Mouse (Mus musculus) cerebellum, postnatal 14 days (tissue): ENCODE results near the gene Rgs19.

ENCODE experiments used
- DNase-seq, 2 experiments: peaks; one replicate each; pipeline ENCODE4 v3.0.0; 2021; ENCODE audit warnings: mixed read lengths in 2 of 2

Gene Rgs19

GRCm38 (mm10) chr2:181681978-181682377 lies 11.8 kb downstream of the Rgs19 start:
- DNase-seq = no peak

DNA sequence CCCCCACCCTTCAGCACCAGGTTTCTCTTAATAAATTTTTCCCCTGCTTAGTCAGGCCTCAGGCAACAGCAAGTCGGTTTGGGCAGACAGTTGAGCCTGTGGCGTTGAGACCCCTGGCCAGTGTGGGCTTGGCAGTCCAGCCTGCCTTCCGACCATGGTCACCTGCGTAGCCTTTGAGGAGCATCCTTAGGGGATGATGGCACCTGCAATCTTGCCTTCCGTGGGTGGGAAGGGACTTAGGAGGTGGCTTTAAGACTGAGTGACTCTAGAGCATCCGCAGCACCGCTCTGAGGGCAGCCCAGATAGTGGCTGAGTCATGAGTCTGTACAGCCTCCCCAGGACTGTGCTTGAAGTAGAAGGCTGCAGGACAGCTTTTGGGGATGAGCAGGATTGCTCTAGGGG lies 13.1 kb downstream of the Rgs19 start:
- DNase-seq = peak in 1 of 2 experiments; percentile 53

DNA sequence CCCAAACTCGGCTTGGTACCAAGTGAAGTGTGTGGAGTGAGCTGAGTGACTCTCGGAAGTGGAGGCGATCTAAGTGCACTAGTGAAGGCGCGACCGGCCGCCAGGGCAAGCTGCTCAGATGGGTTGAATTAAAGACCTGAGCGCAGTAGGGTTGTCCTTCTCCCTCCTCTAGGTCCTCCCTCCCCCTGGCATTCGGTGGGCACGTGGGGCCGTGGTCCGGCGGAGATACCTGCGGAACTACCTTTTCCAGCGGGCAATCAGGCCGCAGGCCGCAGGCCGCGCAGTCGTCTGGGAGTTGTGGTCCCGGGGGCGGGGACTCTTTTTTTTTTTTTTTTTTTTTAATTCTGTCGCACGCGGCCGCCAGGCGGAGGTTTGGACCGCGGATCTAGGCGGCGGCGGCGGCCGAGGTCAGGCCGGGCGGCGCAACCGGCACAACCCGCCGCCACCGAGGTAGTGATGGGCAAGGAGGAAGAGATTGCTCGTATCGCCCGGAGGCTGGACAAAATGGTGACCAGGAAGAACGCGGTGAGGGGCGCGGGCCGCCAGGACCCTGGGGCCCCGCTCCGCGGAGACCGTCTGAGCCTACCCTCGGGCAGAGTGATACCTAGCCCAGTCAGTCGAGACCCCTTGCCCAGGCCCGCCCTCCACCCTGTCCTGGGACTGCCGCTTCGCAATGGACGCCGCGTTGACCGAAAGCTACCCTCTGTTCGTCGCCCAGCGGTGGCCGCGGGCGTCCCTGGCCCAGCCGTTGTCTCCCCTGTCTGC lies 13.6 kb downstream of the Rgs19 start, which contains the start of gene Tcea2:
Gene Tcea2 (plus strand): TSS at position 360 of the 765 bp plus-strand sequence.
- DNase-seq = peak; percentile 85 to 87

GRCm38 (mm10) chr2:181678780-181679179 lies 15.0 kb downstream of the Rgs19 start:
- peak; percentile 76 for DNase-seq

DNA sequence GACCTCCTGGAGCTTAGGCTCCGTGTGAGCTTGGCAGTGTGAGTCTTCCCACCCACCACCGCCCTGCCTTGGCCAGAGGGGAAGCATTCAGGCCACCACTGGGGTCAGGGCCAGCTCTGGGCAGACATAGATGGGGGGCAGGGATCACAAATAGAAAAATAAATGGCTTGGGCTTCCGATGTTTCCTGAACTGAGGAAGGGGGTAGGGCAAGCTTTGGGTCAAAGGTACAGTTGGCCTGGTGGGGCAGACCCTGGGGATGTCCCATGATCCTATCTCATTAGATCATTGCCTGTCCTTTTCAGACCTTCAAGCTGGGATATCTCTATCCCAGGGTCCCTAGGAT lies 16.1 kb downstream of the Rgs19 start:
- no peak for DNase-seq

DNA sequence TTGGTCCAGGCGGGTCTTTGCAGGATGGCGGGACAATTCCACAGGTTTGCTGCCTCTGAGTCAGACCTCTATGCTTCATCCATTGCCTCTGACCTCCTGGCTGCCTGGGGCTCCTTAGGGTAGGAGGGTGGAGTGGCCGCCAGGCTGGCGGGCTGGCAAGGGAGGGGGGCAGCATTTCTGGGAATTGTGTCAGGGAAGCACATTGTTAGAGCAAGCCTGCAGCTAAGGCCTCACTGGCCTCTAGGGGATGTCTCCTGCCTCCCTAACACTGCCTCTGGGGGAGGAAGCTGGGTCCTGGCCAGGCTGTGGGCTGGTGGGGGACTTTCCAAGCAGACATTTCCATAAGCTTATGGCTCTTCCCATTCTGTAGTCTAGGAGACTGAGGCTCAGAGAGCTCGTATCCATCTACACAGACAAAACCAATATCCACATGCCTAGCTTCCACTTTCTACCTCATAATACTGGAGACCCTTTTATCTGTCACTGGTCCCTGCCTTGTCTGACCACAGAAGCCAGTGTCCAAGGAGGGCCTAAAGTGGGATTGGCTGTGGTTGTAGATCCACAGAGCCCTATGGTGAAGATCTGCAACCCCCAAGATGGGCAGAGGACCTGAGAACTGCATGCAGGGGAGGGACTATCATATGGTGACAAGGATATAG lies 16.6 kb downstream of the Rgs19 start:
- DNase-seq = no peak

DNA sequence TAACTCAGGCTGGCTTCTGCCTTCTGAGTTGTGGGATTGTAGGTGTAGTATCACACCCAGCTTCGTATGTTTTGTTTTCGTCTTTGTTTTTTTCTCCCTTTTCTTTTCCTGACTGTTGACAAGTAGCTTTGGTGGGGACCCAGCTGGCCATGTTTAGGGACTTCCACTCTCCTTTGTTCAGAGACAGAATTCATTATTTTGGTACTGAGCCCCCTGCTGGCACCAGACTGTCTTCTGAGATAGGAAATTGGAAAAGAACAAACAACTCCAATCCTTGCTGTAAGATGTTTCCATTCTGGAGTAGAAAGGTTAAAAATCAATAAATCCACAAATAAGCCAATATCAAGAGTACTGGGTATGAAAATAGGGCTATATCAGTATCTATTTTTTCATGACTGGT lies 17.4 kb downstream of the Rgs19 start:
- peak in 1 of 2 experiments; percentile 45 for DNase-seq

GRCm38 (mm10) chr2:181675454-181675853 lies 18.3 kb downstream of the Rgs19 start:
- peak; percentile 60 to 63 for DNase-seq

- no peak for DNase-seq
Measured at GRCm38 (mm10) chr2:181674934-181675333, 18.8 kb downstream of the Rgs19 start.

- DNase-seq = no peak
Measured at GRCm38 (mm10) chr2:181673501-181673900, 20.3 kb downstream of the Rgs19 start.

GRCm38 (mm10) chr2:181671984-181672383 lies 21.8 kb downstream of the Rgs19 start:
- DNase-seq = no peak

DNA sequence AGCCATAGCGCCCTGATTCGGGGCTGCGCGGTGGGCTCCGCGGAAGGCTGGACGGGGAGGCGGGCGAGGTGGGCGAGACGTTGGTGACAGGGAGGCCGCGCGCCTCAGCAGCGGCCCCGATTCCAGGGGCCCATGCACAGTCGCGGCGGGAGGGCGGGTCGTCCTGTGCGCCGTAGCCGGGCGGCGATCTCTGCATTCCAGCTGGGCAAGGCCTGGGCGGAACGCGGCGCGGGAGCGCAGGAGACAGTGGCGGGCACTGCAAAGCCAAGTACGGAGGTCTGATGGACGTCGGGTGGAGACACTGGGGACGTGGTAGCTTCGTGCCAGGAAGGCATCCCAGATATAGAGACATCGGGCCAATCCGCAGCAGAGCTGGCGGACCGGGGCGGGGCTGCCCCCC lies 22.5 kb downstream of the Rgs19 start, which contains the start of gene Sox18:
Gene Sox18 (minus strand): TSS at position 315 of the 400 bp plus-strand sequence.
- peak in 1 of 2 experiments; percentile 30 for DNase-seq

GRCm38 (mm10) chr2:181670913-181671311 lies 22.9 kb downstream of the Rgs19 start:
- DNase-seq = peak in 1 of 2 experiments; percentile 37

DNA sequence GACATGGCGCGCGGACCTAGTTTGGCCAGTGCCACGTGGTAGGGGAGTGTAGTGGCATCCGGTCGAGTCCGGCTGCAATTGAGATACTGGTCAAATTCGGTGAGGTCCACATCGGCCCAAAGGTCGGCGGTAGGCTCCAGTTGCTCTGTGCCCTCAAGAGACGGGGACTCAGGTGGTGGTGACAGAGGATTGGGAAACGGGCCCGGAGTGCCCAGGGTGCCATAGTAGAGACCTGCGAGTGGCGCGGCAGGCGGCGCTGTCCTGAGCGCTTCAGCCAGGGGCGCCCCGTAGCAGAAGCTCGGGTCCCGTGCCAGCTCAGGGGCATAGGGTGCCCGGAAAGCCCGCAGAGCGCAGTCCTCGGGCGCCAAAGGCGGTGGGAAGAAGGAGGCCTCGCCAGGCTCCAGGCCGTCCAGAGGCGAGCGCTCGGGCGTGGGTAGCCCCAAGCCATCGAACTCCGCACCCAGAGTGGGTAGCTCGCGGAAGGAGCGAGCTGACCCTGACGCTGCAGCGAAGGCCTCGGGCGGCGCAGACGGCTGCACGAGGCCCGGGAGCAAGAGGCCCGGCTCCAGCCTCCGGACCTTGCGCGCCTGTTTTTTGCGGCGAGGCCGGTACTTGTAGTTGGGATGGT lies 23.4 kb downstream of the Rgs19 start:
- DNase-seq = no peak

DNA sequence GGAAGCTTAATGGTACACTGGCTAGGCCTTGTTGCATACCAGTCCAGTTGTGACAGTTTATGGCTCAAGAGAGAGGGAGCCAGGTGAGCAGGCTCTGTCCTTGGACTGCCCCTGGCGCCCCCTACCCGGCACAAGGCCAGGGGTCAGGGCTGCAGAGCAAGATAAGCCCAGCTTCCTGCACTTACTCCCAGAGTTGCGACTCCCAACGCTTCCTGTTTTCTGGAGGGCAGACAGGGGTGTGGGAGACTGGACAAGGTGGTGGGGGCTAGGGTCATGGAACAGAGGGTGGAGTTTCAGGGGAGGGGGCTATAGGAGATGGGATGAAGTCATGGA lies 30.5 kb downstream of the Rgs19 start:
- no peak for DNase-seq

DNA sequence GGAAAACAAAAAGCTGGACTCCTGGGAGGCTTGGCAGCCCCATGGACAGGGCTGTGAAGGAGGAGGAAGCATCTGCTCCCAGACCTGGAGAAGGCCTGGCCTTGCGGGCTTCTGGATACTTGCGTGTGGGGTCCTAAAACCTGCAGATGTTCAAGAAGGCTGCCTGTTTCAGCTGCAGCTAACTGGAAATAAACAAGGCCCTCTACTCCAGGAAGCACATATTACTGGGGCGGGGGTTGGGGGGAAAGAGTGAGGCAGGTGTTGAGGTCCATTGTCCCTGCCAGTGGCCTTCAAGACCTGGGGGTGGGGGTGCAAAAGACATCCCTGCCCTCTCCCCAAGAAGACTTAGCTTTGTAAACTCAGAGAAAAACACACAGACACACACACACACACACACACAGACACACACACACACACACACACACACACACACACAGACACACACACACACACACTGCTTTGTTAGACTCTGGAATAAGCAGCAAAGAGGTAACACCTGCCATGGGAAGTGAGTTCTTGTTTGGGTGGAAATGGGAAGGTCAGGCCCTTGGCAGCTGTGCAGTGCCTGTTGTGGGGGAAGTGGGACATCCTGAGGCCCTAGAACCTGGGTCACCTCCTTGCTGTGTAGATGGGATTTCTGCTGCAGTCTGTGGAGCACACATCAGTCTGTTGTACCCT lies 31.0 kb downstream of the Rgs19 start:
- no peak for DNase-seq

GRCm38 (mm10) chr2:181659609-181660055 lies 34.1 kb downstream of the Rgs19 start:
- peak; percentile 86 to 94 for DNase-seq

GRCm38 (mm10) chr2:181658930-181659555 lies 34.7 kb downstream of the Rgs19 start:
- DNase-seq = peak in 1 of 2 experiments; percentile 52

GRCm38 (mm10) chr2:181658528-181658927 lies 35.2 kb downstream of the Rgs19 start:
- DNase-seq = peak in 1 of 2 experiments; percentile 43

DNA sequence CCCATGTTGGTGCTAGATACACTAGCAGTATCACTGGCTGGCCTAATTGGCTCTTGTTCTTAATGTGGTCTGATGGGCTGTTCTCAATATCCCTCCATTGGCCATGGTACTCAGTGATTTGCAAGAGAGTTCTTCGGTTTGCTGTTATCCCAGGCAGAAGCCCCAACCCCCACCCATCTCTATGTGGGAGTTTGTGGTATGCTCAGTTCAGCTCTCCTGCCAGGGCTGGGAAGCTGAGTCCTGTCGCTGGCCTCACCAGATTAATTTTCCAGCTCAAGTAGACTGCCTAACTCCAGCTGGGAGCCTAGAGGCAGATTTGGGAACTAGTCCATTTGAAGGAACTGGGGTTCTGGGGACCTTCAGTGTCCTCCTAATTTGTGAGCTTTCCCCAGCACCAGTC lies 36.3 kb downstream of the Rgs19 start:
- no peak for DNase-seq

GRCm38 (mm10) chr2:181656734-181657133 lies 37.0 kb downstream of the Rgs19 start, which contains the start of gene Gm29797:
Gene Gm29797, plus strand, starts transcription at chr2:181657034.
- DNase-seq = no peak

GRCm38 (mm10) chr2:181653523-181653922 lies 40.3 kb downstream of the Rgs19 start:
- no peak for DNase-seq

DNA sequence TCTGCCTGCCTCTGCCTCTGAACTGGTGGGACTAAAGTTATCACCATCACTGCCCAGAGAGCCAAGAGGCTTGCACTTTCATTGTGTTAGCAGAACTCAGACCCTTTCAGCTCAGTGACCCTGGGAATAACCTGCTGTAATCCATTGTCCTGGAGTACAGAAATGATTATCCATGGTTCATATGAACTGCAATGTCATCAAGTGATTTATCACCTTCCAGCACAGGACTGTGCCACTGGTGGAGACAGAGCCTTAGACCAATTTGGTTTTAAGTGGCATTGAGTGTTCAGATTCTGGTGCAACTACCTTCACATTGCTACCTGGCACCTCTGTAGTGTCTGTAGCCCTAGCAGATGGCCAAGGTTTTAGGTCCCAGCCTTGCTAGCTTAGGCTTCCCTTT lies 40.7 kb downstream of the Rgs19 start:
- no peak for DNase-seq
